Mouse (Mus musculus): ENCODE measurements around the gene Pik3cb.

GRCm38 (mm10) chr9:99104449-99104848 is 36.0 kb downstream of the Pik3cb start:
- TF ChIP-seq CTCF (conservative IDR thresholded peaks at IDR 0.05; ENCODE audit: insufficient read depth, insufficient read length, low read depth, low read length): peak; percentile 33; the same call in 1 of the 2 replicates
- no peak for TF ChIP-seq POLR2A (IDR thresholded peaks at IDR 0.05; ENCODE audit: low read depth, low read length)

Measured in kidney, adult 2 months (tissue).